Mouse (Mus musculus) spleen, adult 2 months (tissue): ENCODE data around the gene Defb23.

Experiments used
- CTCF ChIP-seq: fragments of 200-500 bp; IDR thresholded peaks from 2 replicates; pipeline ENCODE4 v1.5.1; 2011; ENCODE audit warnings: mild to moderate bottlenecking, inconsistent platforms; ENCODE audit not compliant: insufficient read depth, insufficient read length, insufficient replicate concordance; ENCODE audit errors: extremely low read depth
- POLR2A ChIP-seq: fragments of 200-500 bp; IDR thresholded peaks from 2 replicates; pipeline ENCODE4 v1.6.1; 2011; ENCODE audit warnings: low read depth, low read length, inconsistent platforms

DNA sequence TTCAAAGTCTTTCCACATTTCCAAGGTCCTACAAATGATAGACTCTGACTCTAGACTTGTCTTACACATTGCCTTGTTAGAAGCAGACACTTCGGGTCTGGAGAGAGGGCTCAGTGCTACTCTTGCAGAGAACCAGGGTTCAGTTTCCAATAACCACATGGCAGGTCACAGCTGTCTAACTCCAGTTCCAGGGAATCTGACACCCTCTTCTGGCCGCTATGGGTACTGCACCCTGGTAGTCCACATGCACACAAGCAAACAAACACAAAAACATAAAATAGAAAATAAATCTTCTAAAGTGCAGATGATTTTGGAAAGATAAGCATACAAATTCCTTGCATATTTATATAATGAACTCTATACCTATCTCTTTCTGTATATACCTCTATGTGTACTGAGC, 22.6 kb upstream of the Defb23 start:
- TF ChIP-seq CTCF (no peak), POLR2A (no peak)
